Mouse (Mus musculus) liver, adult 2 months (tissue): ENCODE results near the gene Itpr2. TPM values are rescaled to one million over a fixed set of nuclear protein-coding genes. Genes with fewer than 3 reads are reported as not detected.

ENCODE experiments used
- DNase-seq: peaks from one replicate; pipeline ENCODE4 v3.0.0-alpha.2; 2011; ENCODE audit warnings: low read depth, low spot score; ENCODE audit errors: extremely low read depth
- H3K27ac ChIP-seq: fragments of 200-500 bp; replicated peaks from 2 replicates; pipeline ENCODE4 v1.5.1; 2012; ENCODE audit warnings: low read depth, mild to moderate bottlenecking, control low read depth, inconsistent platforms, low read length; ENCODE audit not compliant: insufficient read depth
- H3K27me3 ChIP-seq: fragments of 200-500 bp; 2 replicates; pipeline ENCODE4 v1.6.1; 2012; ENCODE audit warnings: mild to moderate bottlenecking, moderate library complexity, low read length, inconsistent platforms; ENCODE audit not compliant: control insufficient read depth, insufficient read depth
- H3K36me3 ChIP-seq: fragments of 200-500 bp; 2 replicates; pipeline ENCODE4 v1.6.1; 2012; ENCODE audit warnings: low read length, inconsistent platforms; ENCODE audit not compliant: control insufficient read depth, insufficient read depth
- H3K4me1 ChIP-seq: fragments of 200-500 bp; 2 replicates; pipeline ENCODE4 v1.6.1; 2011; ENCODE audit warnings: low read length; ENCODE audit not compliant: control insufficient read depth, insufficient read depth
- H3K4me3 ChIP-seq: fragments of 200-500 bp; 2 replicates; pipeline ENCODE4 v1.5.1; 2011; ENCODE audit warnings: low read depth, mild to moderate bottlenecking, control low read depth, low read length, moderate library complexity; ENCODE audit not compliant: insufficient read depth
- H3K79me2 ChIP-seq: fragments of 200-500 bp; 2 replicates; pipeline ENCODE4 v1.6.1; 2012; ENCODE audit warnings: inconsistent platforms, mild to moderate bottlenecking, low read length, moderate library complexity; ENCODE audit not compliant: control insufficient read depth, insufficient read depth
- H3K9ac ChIP-seq: fragments of 200-500 bp; 2 replicates; pipeline ENCODE4 v1.6.1; 2012; ENCODE audit warnings: low read depth, mild to moderate bottlenecking, control low read depth, inconsistent platforms, low read length
- CTCF ChIP-seq: fragments of 200-500 bp; IDR thresholded peaks from 2 replicates; pipeline ENCODE4 v1.5.1; 2011; ENCODE audit warnings: low read depth, low read length, control low read depth
- POLR2A ChIP-seq: fragments of 200-500 bp; IDR thresholded peaks from 2 replicates; pipeline ENCODE4 v1.6.1; 2011; ENCODE audit warnings: low read length, control low read depth; ENCODE audit not compliant: insufficient read depth; ENCODE audit errors: extremely low read depth
- WGBS: fragments of 180-500 bp; shearing (Covaris S2); methylation state at CpG from one replicate; pipeline ENCODE4 v1.1.7; 2018; 5-methylcytosine and 5-hydroxymethylcytosine counted together
- polyA plus RNA-seq: library from polyadenylated mRNA; depleted of rRNA; stranded (reverse); fragments of >200 nt; gene quantifications from 2 replicates; pipeline ENCODE4 v1.2.3, GENCODE M21; 2012
- total RNA-seq: library from RNA; depleted of rRNA; stranded (reverse); fragments of >200 nt; gene quantifications from 2 replicates; pipeline ENCODE4 v1.2.3, GENCODE M21; 2014

Gene Itpr2
- total and polyA plus RNA-seq, 2 experiments = 9.5 to 22.9 TPM

DNA sequence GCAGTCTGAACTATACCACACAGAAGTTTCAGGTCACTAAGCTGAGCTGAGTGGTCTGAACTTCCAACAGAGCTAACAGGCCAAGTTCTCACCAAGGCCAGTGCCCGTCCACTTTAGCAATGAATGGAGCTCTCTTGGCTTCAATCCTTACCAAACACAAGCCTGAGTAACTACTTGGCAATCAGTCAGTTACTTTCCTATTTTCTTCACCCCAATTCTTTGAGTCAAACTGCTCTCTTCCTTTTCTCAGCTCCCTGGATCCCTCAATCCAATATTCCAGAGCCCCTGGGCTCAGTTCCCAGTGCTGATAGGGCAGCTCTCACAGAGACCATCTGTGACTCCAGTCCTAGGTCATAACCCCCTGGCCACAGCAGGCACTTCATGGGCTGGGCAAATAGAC is 305.3 kb downstream of the Itpr2 start:
- WGBS = 25% methylated on average over 1 of the region's 1 CpGs
- peak; percentile 85 for DNase-seq

DNA sequence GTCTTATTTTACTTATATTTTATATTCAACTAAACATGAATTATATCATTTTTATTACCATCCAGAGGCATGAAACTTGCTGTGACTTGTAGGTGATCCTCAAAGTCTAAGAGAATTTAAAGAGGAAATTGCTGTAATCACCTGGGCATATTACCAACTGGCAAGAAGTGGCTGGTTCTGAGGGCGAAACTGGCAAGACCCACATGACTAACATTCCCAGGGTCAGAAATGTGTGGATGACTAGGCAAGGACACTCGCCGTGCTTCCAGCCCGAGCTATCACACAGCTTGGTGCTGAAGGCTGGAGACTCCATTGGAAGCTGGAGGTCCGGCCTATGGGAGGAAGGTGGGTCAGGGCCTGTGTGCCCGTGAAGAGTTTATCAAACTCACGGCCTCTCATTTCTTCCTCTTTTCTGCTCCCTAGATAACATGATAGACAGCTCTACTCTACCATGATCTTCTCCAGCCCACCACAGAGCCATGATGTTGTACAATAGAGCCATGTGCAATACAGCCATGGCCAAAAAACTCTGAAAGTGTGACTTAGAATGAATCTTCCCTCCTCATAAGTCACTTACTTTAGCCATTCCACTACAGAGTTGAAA is 306.1 kb downstream of the Itpr2 start:
- peak; percentile 89 for DNase-seq
- Histone ChIP-seq H3K27me3 (no peaks in the 10 kb centered on the region), H3K27ac (no peak overlapping the region), H3K4me1 (peaks cover 7% of the 10 kb centered on the region; the same call in 1 of the 2 replicates), H3K79me2 (no peaks in the 10 kb centered on the region), H3K9ac (no peak overlapping the region), H3K4me3 (no peak overlapping the region), H3K36me3 (peaks cover 14% of the 10 kb centered on the region; the same call in 1 of the 2 replicates)
- 47% methylated on average over 7 of the region's 7 CpGs for WGBS
- TF ChIP-seq POLR2A = no peak
- TF ChIP-seq CTCF = no peak

More for the DNA sequence above, 305.3 kb downstream of the Itpr2 start:
- Histone ChIP-seq H3K27me3 (no peaks in the 10 kb centered on the region), H3K36me3 (peaks cover 14% of the 10 kb centered on the region; the same call in 1 of the 2 replicates), H3K79me2 (no peaks in the 10 kb centered on the region), H3K9ac (no peak overlapping the region), H3K4me1 (peaks cover 7% of the 10 kb centered on the region; the same call in 1 of the 2 replicates), H3K4me3 (no peak overlapping the region), H3K27ac (no peak overlapping the region)
- TF ChIP-seq POLR2A = no peak
- TF ChIP-seq CTCF = no peak

DNA sequence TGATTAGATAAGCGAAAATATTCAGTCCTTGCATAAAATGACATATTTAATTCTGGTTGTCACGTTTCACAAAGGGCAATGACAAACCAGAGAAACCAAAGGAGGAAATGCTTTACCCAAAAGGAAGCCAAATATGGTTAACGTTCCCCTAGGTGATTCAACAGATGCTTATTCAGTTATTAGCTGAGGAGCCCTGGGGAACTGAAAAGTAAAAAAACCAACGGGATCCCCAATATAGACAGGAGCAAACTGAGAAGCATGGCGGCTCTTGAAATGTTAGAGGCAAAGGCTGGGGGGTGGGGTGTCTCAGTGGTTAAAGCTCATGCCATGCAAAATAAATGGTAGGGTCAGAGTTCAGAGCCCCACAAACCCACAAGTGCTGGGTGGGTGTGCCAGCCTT is 310.1 kb downstream of the Itpr2 start:
- no peak overlapping the region for H3K27ac ChIP-seq
- WGBS = 86% methylated on average over 5 of the region's 5 CpGs
- H3K27me3 ChIP-seq = no peaks in the 10 kb centered on the region
- TF ChIP-seq POLR2A (no peak), CTCF (no peak)
- no peak overlapping the region for H3K4me3 ChIP-seq
- H3K4me1 ChIP-seq = peaks cover 7% of the 10 kb centered on the region; the same call in 1 of the 2 replicates
- H3K79me2 ChIP-seq = no peaks in the 10 kb centered on the region
- peaks cover 16% of the 10 kb centered on the region for H3K36me3 ChIP-seq
- DNase-seq = no peak
- H3K9ac ChIP-seq = no peak overlapping the region

DNA sequence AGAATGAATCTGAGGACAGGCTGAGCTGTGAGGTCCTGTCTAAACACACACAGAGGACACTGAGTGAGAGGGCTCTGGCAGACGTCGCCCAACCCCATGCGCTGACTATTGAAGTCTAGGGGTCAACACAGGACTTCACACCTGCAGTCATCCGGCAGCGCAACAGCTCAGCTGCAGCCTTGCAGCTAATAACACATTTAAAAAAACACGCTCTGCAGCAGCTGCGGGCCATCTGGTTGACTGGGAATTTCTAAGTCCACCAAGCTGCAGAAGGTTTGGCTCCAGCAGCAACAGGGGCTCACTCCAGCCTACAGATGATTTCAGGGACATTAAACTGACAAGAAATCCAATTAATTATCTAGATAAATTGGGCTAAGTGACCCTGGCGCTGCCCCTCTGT is 312.0 kb downstream of the Itpr2 start:
- H3K79me2 ChIP-seq = no peaks in the 10 kb centered on the region
- no peaks in the 10 kb centered on the region for H3K27me3 ChIP-seq
- peaks cover 28% of the 10 kb centered on the region for H3K36me3 ChIP-seq
- no peak overlapping the region for H3K27ac ChIP-seq
- H3K9ac ChIP-seq = no peak overlapping the region
- H3K4me3 ChIP-seq = no peak overlapping the region
- WGBS = 91% methylated on average over 8 of the region's 8 CpGs
- H3K4me1 ChIP-seq = no peaks in the 10 kb centered on the region
- DNase-seq = no peak
- TF ChIP-seq CTCF = no peak
- no peak for TF ChIP-seq POLR2A

- Histone ChIP-seq H3K9ac (no peak overlapping the region), H3K36me3 (peaks cover 21% of the 10 kb centered on the region), H3K27me3 (no peaks in the 10 kb centered on the region), H3K4me1 (no peaks in the 10 kb centered on the region), H3K79me2 (no peaks in the 10 kb centered on the region), H3K27ac (no peak overlapping the region), H3K4me3 (no peak overlapping the region)
- DNase-seq = no peak
- TF ChIP-seq POLR2A (no peak), CTCF (no peak)
- 96% methylated on average over 2 of the region's 2 CpGs for WGBS
Observed at GRCm38 (mm10) chr6:146185532-146185931, 316.5 kb downstream of the Itpr2 start.

GRCm38 (mm10) chr6:146184771-146185170 is 317.3 kb downstream of the Itpr2 start:
- no peak for TF ChIP-seq POLR2A
- no peak for TF ChIP-seq CTCF
- 94% methylated on average over 9 of the region's 9 CpGs for WGBS
- no peak for DNase-seq

More at GRCm38 (mm10) chr6:146184771-146185170, 317.3 kb downstream of the Itpr2 start:
- Histone ChIP-seq H3K27me3 (no peaks in the 10 kb centered on the region), H3K9ac (no peak overlapping the region), H3K4me3 (no peak overlapping the region), H3K79me2 (no peaks in the 10 kb centered on the region), H3K4me1 (no peaks in the 10 kb centered on the region), H3K27ac (no peak overlapping the region), H3K36me3 (peaks cover 18% of the 10 kb centered on the region)
